8 mouse cellular contexts compared by ENCODE assay signal in the genomic region with DNA sequence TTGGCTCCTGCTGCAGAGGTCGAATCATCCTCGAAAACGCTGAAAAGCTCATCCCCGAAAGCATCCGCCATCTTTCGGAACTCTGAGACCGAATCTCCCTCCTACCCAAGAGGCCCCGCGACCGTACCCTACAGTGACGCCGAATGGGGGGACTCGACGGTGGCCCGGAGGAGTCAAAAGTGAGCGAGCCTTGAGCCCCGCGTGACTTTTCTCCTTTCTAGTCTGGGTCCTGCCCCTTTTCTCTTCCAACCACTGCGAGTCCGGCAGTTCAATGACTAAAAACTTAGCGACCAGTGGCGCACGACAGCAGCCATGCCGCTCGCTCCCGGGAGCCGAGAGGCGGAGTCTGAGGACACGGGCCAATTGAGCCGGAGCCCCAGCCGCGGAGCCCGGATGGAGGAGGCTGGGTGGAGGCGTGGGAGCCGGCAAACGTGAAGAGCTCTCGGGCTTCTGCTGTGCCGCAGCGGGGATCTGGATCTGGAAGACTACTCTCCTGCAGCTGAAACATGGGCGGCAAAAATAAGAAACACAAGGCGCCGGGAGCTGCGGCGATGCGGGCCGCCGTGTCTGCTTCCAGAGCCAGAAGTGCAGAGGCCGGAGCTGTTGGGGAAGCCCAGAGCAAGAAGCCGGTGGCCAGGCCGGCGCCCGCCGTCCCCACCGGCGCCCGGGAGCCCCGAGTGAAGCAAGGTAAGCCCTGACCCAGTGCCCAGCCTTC. TPM values are rescaled to one million over a fixed set of nuclear protein-coding genes. Genes with fewer than 3 reads are reported as not detected.
DNase-seq lines count a peak whose midpoint lies in the region; ATAC-seq lines count a peak whose summit lies in the region.

A gene (minus strand): TSS at position 112 of the 715 bp plus-strand sequence.
A gene (plus strand): TSS at position 168 of the 715 bp plus-strand sequence.

- peak within 1 kb of the TSS; percentile 87 for H3K27ac ChIP-seq in hindbrain, embryonic 14.5 days

- peak within 1 kb of the TSS; percentile 65 for H3K4me2 ChIP-seq in hindbrain, embryonic 14.5 days (replicated peaks)

- ATAC-seq in hindbrain, embryonic 14.5 days (ENCODE audit: low FRiP score), result peak; percentile 99

- peak within 1 kb of the TSS; percentile 86 for H3K4me3 ChIP-seq in hindbrain, embryonic 14.5 days (replicated peaks; ENCODE audit: low read length)

- H3K4me1 ChIP-seq in hindbrain, embryonic 14.5 days (replicated peaks; ENCODE audit: control insufficient read depth, insufficient read depth, low read length), result peaks cover 21% of the 10 kb centered on the region

- H3K27me3 ChIP-seq in hindbrain, embryonic 14.5 days (ENCODE audit: control insufficient read depth, insufficient read depth, low read length), result no peaks in the 10 kb centered on the region

- H3K36me3 ChIP-seq in hindbrain, embryonic 14.5 days (replicated peaks; ENCODE audit: control insufficient read depth, insufficient read depth), result peaks cover 23% of the 10 kb centered on the region

- DNase-seq in R1 (ENCODE audit: low read depth, low spot score), result peak; percentile 99
- peak; percentile 100 for DNase-seq in cerebellum, postnatal 25 days
- DNase-seq in frontal cortex, postnatal 25 days (ENCODE audit: low spot score in 2 of 2), result peak; percentile 99
- DNase-seq in hindbrain, embryonic 14.5 days (ENCODE audit: low spot score), result peak; percentile 98
- peak; percentile 99 for DNase-seq in layer of hippocampus, postnatal 36 days
- peak; percentile 99 for DNase-seq in lung, postnatal 36 days
- DNase-seq in retina, postnatal 1 day, result peak; percentile 99
- DNase-seq in urinary bladder, adult 18-20 months (ENCODE audit: low spot score in 2 of 2), result peak; percentile 99

- WGBS in hindbrain, embryonic 14.5 days, result under 1% methylated on average over 57 of the region's 57 CpGs

- H3K9me3 ChIP-seq in hindbrain, embryonic 14.5 days (ENCODE audit: control insufficient read depth, low read length), result no peaks in the 10 kb centered on the region

- H3K9ac ChIP-seq in hindbrain, embryonic 14.5 days, result peak within 1 kb of the TSS; percentile 77

RNA-seq across cellular contexts. Expression of the first gene that starts in this region (rescaled TPM):
- polyA plus RNA-seq in hindbrain, embryonic 14.5 days (2014; fragmentation: Nextera tagmentation; extraction: Ambion mirVana), result 65.0 and 65.6 TPM in 2 replicates
- 10 to 100 TPM; 47.9 to 50.9 TPM for total RNA-seq in layer of hippocampus, postnatal 36 days (2021)

RNA-seq across cellular contexts. Expression of the second gene that starts in this region (rescaled TPM):
- polyA plus RNA-seq in hindbrain, embryonic 14.5 days (2014; fragmentation: Nextera tagmentation; extraction: Ambion mirVana), result 30.2 and 33.5 TPM in 2 replicates
- 10 to 100 TPM; 23.5 to 26.4 TPM for total RNA-seq in layer of hippocampus, postnatal 36 days (2021)

Comparison
In these comparisons a context has a peak if more than half of its experiments do, and no peak if none do; other contexts are left out.
1. Peak in every context shown above with its lines: DNase-seq, ATAC-seq, H3K4me3 ChIP-seq and H3K27ac ChIP-seq.